Mouse (Mus musculus): ENCODE results near the gene Pds5b.
"Not testable (repeated sequence)": the region's sequence is repeated elsewhere in the genome, so short reads cannot be mapped to it uniquely, and the experiment has no call there.

Pds5b gene

GRCm38 (mm10) chr5:150702714-150703113 is 29.2 kb downstream of the Pds5b start:
- DNase-seq (ENCODE audit: low read depth, low spot score) = peak; percentile 74

GRCm38 (mm10) chr5:150706651-150707050 is 33.1 kb downstream of the Pds5b start:
- DNase-seq (ENCODE audit: low read depth, low spot score) = not testable (repeated sequence)

DNA sequence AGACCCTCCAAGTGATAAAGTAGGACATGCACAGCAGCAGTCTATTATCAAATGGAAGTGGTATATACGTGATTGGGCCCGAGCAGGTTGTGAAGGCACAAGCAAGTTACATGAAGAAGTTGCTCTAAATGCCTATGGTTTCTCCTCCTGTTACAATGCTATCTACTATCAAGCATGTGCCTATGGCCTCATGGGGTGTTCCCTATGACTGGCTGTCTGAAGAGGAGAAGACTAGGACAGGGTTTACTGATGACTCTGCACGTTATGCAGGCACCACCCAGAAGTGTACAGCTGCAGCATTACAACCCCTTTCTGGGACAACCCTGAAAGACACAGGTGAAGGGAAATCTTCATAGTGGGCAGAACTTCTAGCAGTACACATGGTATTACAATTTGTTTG is 33.6 kb downstream of the Pds5b start:
- DNase-seq (ENCODE audit: low read depth, low spot score) = not testable (repeated sequence)

GRCm38 (mm10) chr5:150711503-150711902 is 38.0 kb downstream of the Pds5b start:
- DNase-seq (ENCODE audit: low read depth, low spot score) = no peak

DNA sequence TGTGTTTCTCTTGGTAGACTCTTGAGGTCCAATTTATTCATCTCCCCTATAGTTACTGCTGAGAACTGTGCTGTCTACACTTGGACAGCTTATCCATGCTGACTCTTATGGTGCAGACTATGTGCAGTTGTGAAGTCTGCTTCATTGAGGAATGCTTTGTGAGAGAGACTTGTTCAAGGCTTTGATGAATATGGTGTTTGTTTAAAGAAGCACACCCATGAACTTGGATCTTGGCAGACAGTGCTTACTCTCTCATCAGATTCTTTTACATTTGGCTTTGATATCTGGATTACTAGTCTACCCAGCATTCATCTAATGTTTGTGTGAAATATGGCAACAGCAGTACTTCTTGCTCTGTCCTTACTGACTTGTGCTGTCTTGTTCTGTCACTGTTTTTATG is 39.9 kb downstream of the Pds5b start:
- no peak for DNase-seq (ENCODE audit: low read depth, low spot score)

GRCm38 (mm10) chr5:150717775-150718174 is 44.2 kb downstream of the Pds5b start:
- DNase-seq (ENCODE audit: low read depth, low spot score) = peak; percentile 69

- DNase-seq (ENCODE audit: low read depth, low spot score) = no peak
Observed at GRCm38 (mm10) chr5:150724641-150725040, 51.1 kb downstream of the Pds5b start.

- not testable (repeated sequence) for DNase-seq (ENCODE audit: low read depth, low spot score)
Observed at GRCm38 (mm10) chr5:150737028-150737427, 63.5 kb downstream of the Pds5b start.

DNA sequence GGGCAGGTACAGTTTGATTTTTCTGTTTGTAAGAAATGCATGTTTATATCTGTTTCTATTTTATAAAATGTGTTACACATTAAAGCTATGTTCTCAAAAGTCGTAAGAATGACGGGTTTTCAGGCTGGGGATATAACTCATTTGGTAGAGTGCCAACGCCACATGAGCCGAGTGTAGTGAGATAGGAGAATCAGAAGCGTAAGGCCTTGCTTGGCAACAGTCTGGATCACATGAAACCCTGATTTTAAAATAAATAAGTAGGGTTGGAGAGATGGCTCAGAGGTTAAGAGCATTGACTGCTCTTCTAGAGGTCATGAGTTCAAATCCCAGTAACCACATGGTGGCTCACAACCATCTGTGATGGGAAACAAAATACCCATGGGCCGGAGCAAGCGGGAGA is 65.8 kb downstream of the Pds5b start:
- DNase-seq (ENCODE audit: low read depth, low spot score) = no peak

- DNase-seq (ENCODE audit: low read depth, low spot score) = no peak
Observed at GRCm38 (mm10) chr5:150740597-150740996, 67.1 kb downstream of the Pds5b start.

DNA sequence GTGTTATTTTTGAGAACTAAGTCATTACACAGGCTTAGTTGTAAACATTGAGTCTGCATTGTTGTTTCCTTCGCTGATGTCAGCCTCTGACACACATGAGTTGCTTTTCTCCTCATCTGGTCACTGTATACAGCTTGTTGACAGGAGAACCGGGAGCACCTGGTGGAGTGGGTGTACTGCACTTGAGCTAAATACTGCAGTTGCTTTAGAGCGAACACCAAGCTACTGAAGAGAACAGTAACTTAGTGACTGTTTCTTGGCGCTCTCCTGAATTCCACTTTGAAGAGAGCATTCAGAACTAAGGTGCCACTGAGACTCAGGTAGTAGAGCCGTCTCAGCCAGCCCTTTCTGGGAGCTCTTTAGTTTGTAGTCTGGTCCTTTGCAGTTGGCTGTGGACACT is 83.1 kb downstream of the Pds5b start:
- no peak for DNase-seq (ENCODE audit: low read depth, low spot score)

GRCm38 (mm10) chr5:150772403-150772802 is 98.9 kb downstream of the Pds5b start:
- peak; percentile 42 for DNase-seq (ENCODE audit: low read depth, low spot score)

DNA sequence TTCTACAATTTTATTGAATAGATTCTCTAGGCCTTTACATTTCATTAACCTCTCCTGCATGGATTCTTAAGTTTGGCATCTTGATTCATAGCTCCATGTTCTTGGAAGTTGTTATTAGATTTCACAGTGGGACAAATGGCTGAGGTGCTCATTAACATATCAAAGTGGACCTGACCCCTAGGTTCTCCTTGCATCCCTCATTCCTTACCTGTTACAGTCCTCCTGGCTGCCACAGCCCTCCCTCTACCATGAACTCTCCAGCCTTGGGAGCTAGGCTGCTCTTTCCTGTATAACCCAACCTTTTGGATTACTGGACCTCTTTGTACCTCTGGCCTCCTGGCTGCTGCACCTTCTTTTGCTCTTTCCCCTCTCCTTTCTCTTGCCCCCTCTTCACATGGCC is 99.5 kb downstream of the Pds5b start:
- DNase-seq (ENCODE audit: low read depth, low spot score) = no peak

GRCm38 (mm10) chr5:150788261-150788660 is 114.7 kb downstream of the Pds5b start:
- no peak for DNase-seq (ENCODE audit: low read depth, low spot score)

DNA sequence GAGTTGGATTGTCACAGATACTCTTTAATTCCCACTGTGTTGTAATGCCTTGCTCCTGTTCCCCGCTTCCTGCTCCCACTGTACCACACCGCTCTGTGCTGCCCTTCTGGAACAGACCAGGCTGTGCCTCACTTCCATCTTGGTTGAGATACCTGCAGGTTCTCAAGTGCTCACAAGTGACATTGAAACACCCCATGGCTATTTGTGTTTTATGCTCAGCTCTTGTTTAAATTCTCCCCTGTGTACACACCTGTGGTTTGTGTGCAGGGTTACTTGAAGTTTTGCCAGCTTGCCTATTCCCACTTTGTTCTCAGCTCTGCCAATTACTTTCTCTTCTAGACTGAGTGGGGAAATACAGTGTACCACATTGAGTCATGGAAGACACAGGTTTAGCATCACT is 115.5 kb downstream of the Pds5b start:
- DNase-seq (ENCODE audit: low read depth, low spot score) = no peak

- no peak for DNase-seq (ENCODE audit: low read depth, low spot score)
Observed at GRCm38 (mm10) chr5:150794181-150794580, 120.6 kb downstream of the Pds5b start.

DNA sequence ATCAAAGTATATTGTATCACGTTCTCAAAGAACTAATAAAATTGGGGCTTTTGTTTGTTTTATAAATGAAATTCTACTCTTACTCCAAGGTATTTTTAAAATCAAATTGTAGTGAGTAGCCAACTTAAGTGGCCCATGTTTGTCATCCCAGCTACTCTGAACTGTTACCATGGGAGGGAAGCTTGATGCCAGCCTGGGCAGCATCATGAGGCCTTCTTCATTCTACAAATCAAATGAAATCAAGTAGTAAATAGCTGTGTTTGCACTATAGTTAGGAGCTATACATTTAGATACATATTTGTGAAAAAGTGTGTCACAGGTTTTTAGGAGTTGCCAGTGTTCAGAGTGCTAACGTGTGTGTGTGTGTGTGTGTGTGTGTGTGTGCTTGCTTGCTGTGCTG is 126.5 kb downstream of the Pds5b start:
- no peak for DNase-seq (ENCODE audit: low read depth, low spot score)

- DNase-seq (ENCODE audit: low read depth, low spot score) = no peak
Observed at GRCm38 (mm10) chr5:150814111-150814990, 140.8 kb downstream of the Pds5b start.

DNA sequence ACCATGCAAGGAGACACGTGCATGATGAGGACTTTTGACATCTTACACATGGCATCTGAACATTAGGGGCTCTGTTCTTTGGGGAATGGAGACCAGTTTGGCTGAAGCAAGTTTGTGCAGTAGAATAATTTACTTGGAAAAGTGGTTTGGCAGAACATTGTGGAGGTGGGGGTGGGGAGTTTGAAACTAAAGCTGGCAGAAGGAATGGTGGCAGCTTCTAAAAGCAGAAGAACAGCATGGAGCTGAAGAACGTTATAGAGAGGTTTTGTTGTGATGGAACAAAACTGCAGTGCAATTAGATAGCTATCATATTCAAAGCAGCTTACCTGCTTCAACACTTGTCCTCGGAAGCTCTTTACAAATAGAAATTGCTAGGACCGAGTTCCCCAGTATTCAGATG is 141.9 kb downstream of the Pds5b start:
- no peak for DNase-seq (ENCODE audit: low read depth, low spot score)

- no peak for DNase-seq (ENCODE audit: low read depth, low spot score)
Observed at GRCm38 (mm10) chr5:150816775-150817174, 143.2 kb downstream of the Pds5b start.

DNA sequence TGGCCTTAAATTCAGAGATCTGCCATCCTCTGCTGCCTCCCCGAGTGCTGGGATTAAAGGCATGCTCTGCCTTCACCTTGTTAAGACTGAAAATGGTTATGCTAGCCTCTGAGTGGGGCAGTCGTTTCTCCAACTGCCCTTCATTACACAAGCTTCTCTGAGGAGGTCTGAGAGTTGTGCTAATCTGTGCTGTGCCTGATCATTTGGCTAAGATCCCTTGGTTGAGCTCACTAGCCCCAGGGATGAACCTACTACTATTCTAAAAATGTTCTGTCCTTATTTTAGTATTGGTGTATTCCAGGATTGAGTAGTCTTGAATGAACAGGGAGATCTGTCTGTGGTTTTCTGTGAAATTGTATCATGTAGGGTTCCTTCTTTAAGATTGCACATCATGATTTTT is 144.5 kb downstream of the Pds5b start:
- no peak for DNase-seq (ENCODE audit: low read depth, low spot score)

GRCm38 (mm10) chr5:150818886-150819285 is 145.3 kb downstream of the Pds5b start:
- DNase-seq (ENCODE audit: low read depth, low spot score) = no peak

GRCm38 (mm10) chr5:150819520-150819919 is 146.0 kb downstream of the Pds5b start:
- no peak for DNase-seq (ENCODE audit: low read depth, low spot score)

GRCm38 (mm10) chr5:150821152-150821551 is 147.6 kb downstream of the Pds5b start:
- DNase-seq (ENCODE audit: low read depth, low spot score) = no peak

Measured in CD4-positive, CD25-positive, alpha-beta regulatory T cell, adult 2 months (primary cell).